Mouse (Mus musculus) left cerebral cortex, adult 6 months (tissue): ENCODE results near the gene Slc18b1. TPM values are rescaled to one million over a fixed set of nuclear protein-coding genes. Genes with fewer than 3 reads are reported as not detected.

Source experiments
- long read RNA-seq, 2 experiments: library from polyadenylated mRNA; unstranded; transcript quantifications; one replicate each; pipeline ENCODE4 v2.0.0; 2019 to 2020
- polyA plus RNA-seq: library from polyadenylated mRNA; unstranded; fragments of <200 nt; fragmentation: Nextera tagmentation; gene quantifications from 2 replicates; pipeline ENCODE4 v1.2.3, GENCODE M21; 2021

Slc18b1 gene
- 11.2 and 14.0 TPM in 2 replicates for polyA plus RNA-seq
- long read RNA-seq, experiment 1, transcript Slc18b1-201 (14 exons, 2,837 nt): major isoform, 15 of 27 reads
- long read RNA-seq, experiment 1, partial matches to known transcripts: 4 of 27 reads
- long read RNA-seq, experiment 1, other reads (novel, unspliced or antisense): 8 of 27 reads
- long read RNA-seq, experiment 2, partial matches to known transcripts: 1 of 4 reads
- long read RNA-seq, experiment 2, other reads (novel, unspliced or antisense): 2 of 4 reads

GRCm38 (mm10) chr10:23796551-23797503, at the start of gene Slc18b1:
TSS of gene Slc18b1 (plus strand) at chr10:23796986.

GRCm38 (mm10) chr10:23787062-23787821, 9.5 kb upstream of the Slc18b1 start, which contains the start of gene Rps12:
TSS of gene Rps12 (minus strand) at chr10:23787275.

GRCm38 (mm10) chr10:23851228-23851912, 54.6 kb downstream of the Slc18b1 start, which contains the start of gene Vnn3:
TSS of gene Vnn3 (plus strand) at chr10:23851462.

Other genes starting within 250 kb of the Slc18b1 start
- 850 and 1,172 TPM in 2 replicates for gene Rps12, start 9.7 kb upstream of the Slc18b1 start, polyA plus RNA-seq
- not detected in 2 replicates for gene Vnn3, start 54.5 kb downstream of the Slc18b1 start, polyA plus RNA-seq
- gene Vnn1, start 97.7 kb downstream of the Slc18b1 start, polyA plus RNA-seq: 0.30 and 0.70 TPM in 2 replicates
- gene Taar1, start 123.4 kb downstream of the Slc18b1 start, polyA plus RNA-seq: not detected in 2 replicates
- gene Taar2, start 141.6 kb downstream of the Slc18b1 start, polyA plus RNA-seq: not detected in 2 replicates
- gene Taar3, start 152.6 kb downstream of the Slc18b1 start, polyA plus RNA-seq: not detected in 2 replicates
- gene Taar4, start 163.5 kb downstream of the Slc18b1 start, polyA plus RNA-seq: not detected in 2 replicates
- gene Taar5, start 173.7 kb downstream of the Slc18b1 start, polyA plus RNA-seq: not detected in 2 replicates
- not detected in 2 replicates for gene Taar6, start 188.7 kb downstream of the Slc18b1 start, polyA plus RNA-seq
- not detected in 2 replicates for gene Taar7a, start 196.5 kb downstream of the Slc18b1 start, polyA plus RNA-seq
- gene Taar7b, start 203.0 kb downstream of the Slc18b1 start, polyA plus RNA-seq: not detected in 2 replicates
- not detected in 2 replicates for gene Taar7d, start 230.2 kb downstream of the Slc18b1 start, polyA plus RNA-seq
- not detected in 2 replicates for gene Taar7e, start 240.6 kb downstream of the Slc18b1 start, polyA plus RNA-seq